Mouse (Mus musculus): ENCODE data around the gene 4930579F01Rik.

GRCm38 (mm10) chr3:138242021-138242726 lies 48.5 kb upstream of the 4930579F01Rik start:
- TF ChIP-seq POLR2A (IDR thresholded peaks at IDR 0.05; ENCODE audit: extremely low read depth, insufficient read depth, low read length) (no peak), CTCF (IDR thresholded peaks at IDR 0.05; ENCODE audit: extremely low read depth, insufficient read depth, low read length) (no peak)

Measured in cortical plate, adult 2 months (tissue).